Mouse (Mus musculus) myocyte (in vitro differentiated cells): ENCODE data around the gene Cdkn2aip. TPM values are rescaled to one million over a fixed set of nuclear protein-coding genes. Genes with fewer than 3 reads are reported as not detected.

Experiments used
- H3K27me3 ChIP-seq: one replicate; pipeline ENCODE4 v1.6.1; 2011; ENCODE audit not compliant: control insufficient read depth, insufficient read depth, insufficient read length
- H3K36me3 ChIP-seq: one replicate; pipeline ENCODE4 v1.6.1; 2011; ENCODE audit not compliant: control insufficient read depth, insufficient read depth
- H3K4me2 ChIP-seq: one replicate; pipeline ENCODE4 v1.6.1; 2011; ENCODE audit warnings: low read depth, control low read depth
- H3K4me3 ChIP-seq: one replicate; pipeline ENCODE4 v1.5.1; 2011; ENCODE audit warnings: mild to moderate bottlenecking, control low read depth, moderate library complexity
- H3K79me2 ChIP-seq: one replicate; pipeline ENCODE4 v1.6.1; 2011; ENCODE audit not compliant: control insufficient read depth, insufficient read depth
- H3ac ChIP-seq: one replicate; pipeline ENCODE4 v1.6.1; 2011; ENCODE audit not compliant: control insufficient read depth, insufficient read length
- CEBPB ChIP-seq: IDR thresholded peaks from 2 replicates; pipeline ENCODE4 v1.6.1; 2011; ENCODE audit warnings: mild to moderate bottlenecking, moderate library complexity; ENCODE audit not compliant: poor library complexity, insufficient read depth, severe bottlenecking
- E2F4 ChIP-seq: IDR thresholded peaks from one replicate; pipeline ENCODE4 v1.6.1; 2011; ENCODE audit warnings: mild to moderate bottlenecking, control low read depth, moderate library complexity; ENCODE audit not compliant: insufficient read depth
- MAX ChIP-seq: IDR thresholded peaks from one replicate; pipeline ENCODE4 v1.6.1; 2011; ENCODE audit warnings: low read depth, mild to moderate bottlenecking, control low read depth
- MYOD1 ChIP-seq, 3 experiments: IDR thresholded peaks; one replicate each; pipeline ENCODE4 v1.6.1; 2011; ENCODE audit warnings: control low read depth in 2 of 3, low read depth in 2 of 3, mild to moderate bottlenecking in 2 of 3, moderate library complexity in 1 of 3; ENCODE audit not compliant: insufficient read length in 2 of 3, control insufficient read depth in 1 of 3
- MYOG ChIP-seq, 3 experiments: IDR thresholded peaks; one replicate each; pipeline ENCODE4 v1.6.1; 2011; ENCODE audit warnings: control low read depth in 2 of 3, low read depth in 2 of 3, mild to moderate bottlenecking in 2 of 3; ENCODE audit not compliant: insufficient read length in 2 of 3, control insufficient read depth in 1 of 3, insufficient read depth in 1 of 3
- POLR2A ChIP-seq: IDR thresholded peaks from one replicate; pipeline ENCODE4 v1.6.1; 2011; ENCODE audit warnings: low read depth, mild to moderate bottlenecking, control low read depth, moderate library complexity; ENCODE audit not compliant: insufficient read length
- POLR2AphosphoS2 ChIP-seq: IDR thresholded peaks from one replicate; pipeline ENCODE4 v1.6.1; 2011; ENCODE audit warnings: low read depth, control low read depth; ENCODE audit not compliant: insufficient read length
- REST ChIP-seq: IDR thresholded peaks from one replicate; pipeline ENCODE4 v1.6.1; 2011; ENCODE audit warnings: mild to moderate bottlenecking, control low read depth, moderate library complexity; ENCODE audit not compliant: insufficient read depth, insufficient read length
- SRF ChIP-seq: IDR thresholded peaks from one replicate; pipeline ENCODE4 v1.6.1; 2011; ENCODE audit warnings: low read depth; ENCODE audit not compliant: control insufficient read depth, insufficient read length
- TCF12 ChIP-seq: IDR thresholded peaks from one replicate; pipeline ENCODE4 v1.6.1; 2011; ENCODE audit warnings: mild to moderate bottlenecking, control low read depth; ENCODE audit not compliant: poor library complexity, insufficient read depth, severe bottlenecking
- TCF3 ChIP-seq: IDR thresholded peaks from one replicate; pipeline ENCODE4 v1.6.1; 2011; ENCODE audit warnings: low read depth, control low read depth; ENCODE audit not compliant: insufficient read length
- USF1 ChIP-seq: IDR thresholded peaks from one replicate; pipeline ENCODE4 v1.6.1; 2011; ENCODE audit warnings: low read depth, mild to moderate bottlenecking, control low read depth, moderate library complexity
- polyA plus RNA-seq: library from polyadenylated mRNA; unstranded; fragments of >200 nt; fragmentation: generic; extraction: Trizol; gene quantifications from one replicate; pipeline ENCODE4 v1.2.1, GENCODE M21; 2012; ENCODE audit warnings: missing spikeins

Cdkn2aip gene
- polyA plus RNA-seq, 1 experiment, result 3.1 TPM

- Histone ChIP-seq H3K4me2 (peak within 1 kb of the TSS; percentile 96), H3K27me3 (no peaks in the 10 kb centered on the region), H3ac (peak within 1 kb of the TSS; percentile 93), H3K79me2 (peaks cover 52% of the 10 kb centered on the region), H3K36me3 (no peaks in the 10 kb centered on the region), H3K4me3 (peak within 1 kb of the TSS; percentile 90)
- peak; percentile 99 for TF ChIP-seq SRF
- TF ChIP-seq USF1, result no peak
- TF ChIP-seq E2F4, result peak; percentile 91
- TF ChIP-seq POLR2AphosphoS2, result peak; percentile 35
- TF ChIP-seq REST, result no peak
- TF ChIP-seq POLR2A, result peak; percentile 62
- peak in 1 of 3 experiments; percentile 1 for TF ChIP-seq MYOD1 (IDR thresholded peaks at IDR 0.05; ENCODE audit: control insufficient read depth in 1 of 3, insufficient read length in 2 of 3, low read depth in 2 of 3)
Observed at GRCm38 (mm10) chr8:47674777-47675710, 38.7 kb downstream of the Cdkn2aip start, which contains the start of gene Ing2. TSS of gene Ing2 (minus strand) at chr8:47675556.

GRCm38 (mm10) chr8:47674140-47674776 is 39.5 kb downstream of the Cdkn2aip start:
- TF ChIP-seq USF1 (no peak), MYOG (IDR thresholded peaks at IDR 0.05; ENCODE audit: control insufficient read depth in 1 of 3, insufficient read depth in 1 of 3, insufficient read length in 2 of 3, low read depth in 2 of 3) (peak in 1 of 3 experiments; percentile 22), REST (no peak), TCF3 (no peak), E2F4 (no peak), CEBPB (no peak), MYOD1 (IDR thresholded peaks at IDR 0.05; ENCODE audit: control insufficient read depth in 1 of 3, insufficient read length in 2 of 3, low read depth in 2 of 3) (peak in 1 of 3 experiments; percentile 29), TCF12 (no peak), MAX (no peak), POLR2AphosphoS2 (peak; percentile 4), POLR2A (peak; percentile 15), SRF (no peak)
- Histone ChIP-seq H3K79me2 (peaks cover 57% of the 10 kb centered on the region), H3K27me3 (no peaks in the 10 kb centered on the region), H3K4me2 (peak overlapping the region; percentile 42), H3K36me3 (no peaks in the 10 kb centered on the region), H3ac (peak overlapping the region; percentile 93), H3K4me3 (peak overlapping the region; percentile 90)

DNA sequence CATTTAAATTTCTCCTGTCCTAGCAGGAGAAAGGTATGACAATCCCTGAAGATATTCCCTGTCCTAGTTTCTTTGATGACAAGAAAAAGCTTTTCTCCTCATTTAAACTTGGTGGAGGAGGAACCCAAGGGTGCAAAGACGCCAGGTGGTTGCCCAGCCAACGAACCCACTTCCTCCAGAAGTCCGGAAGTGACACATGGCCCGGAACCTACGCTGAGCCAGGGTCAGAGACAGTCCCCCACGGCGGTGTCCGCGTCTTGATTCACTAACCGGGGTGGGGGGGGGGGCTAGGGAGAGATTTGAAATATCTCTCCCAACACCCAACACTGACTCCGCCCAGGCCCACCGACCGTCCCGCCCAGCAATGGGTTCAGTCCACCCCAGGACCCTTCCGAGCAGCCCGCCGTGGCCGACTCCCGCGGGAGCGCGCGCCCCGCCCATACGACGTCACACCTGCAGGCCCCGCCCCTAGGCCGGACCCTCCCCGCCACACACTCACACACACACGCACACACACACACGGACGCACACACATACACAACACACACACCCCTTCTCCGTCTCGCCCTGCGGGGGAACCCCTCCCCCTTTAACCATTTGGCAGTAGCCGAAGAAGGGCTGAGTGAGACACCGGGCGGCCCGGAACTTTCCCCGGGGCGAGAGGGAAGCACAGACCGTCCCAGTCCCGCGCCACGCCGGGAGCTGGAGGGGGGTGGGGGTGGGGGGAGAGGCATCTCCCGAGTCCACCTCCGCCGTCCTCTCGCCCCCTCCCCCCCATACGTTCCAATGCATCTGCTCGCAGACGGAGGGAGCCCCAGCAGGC is 40.2 kb downstream of the Cdkn2aip start:
- peaks cover 57% of the 10 kb centered on the region for H3K79me2 ChIP-seq
- H3K4me3 ChIP-seq, result peak overlapping the region; percentile 90
- TF ChIP-seq POLR2A, result peak; percentile 72
- peak; percentile 79 for TF ChIP-seq POLR2AphosphoS2
- peak; percentile 2 for TF ChIP-seq TCF3
- TF ChIP-seq SRF, result peak; percentile 46
- TF ChIP-seq MAX, result no peak
- TF ChIP-seq CEBPB, result no peak
- TF ChIP-seq USF1, result no peak
- peak in 2 of 3 experiments; percentile 20 to 65 for TF ChIP-seq MYOD1 (IDR thresholded peaks at IDR 0.05; ENCODE audit: control insufficient read depth in 1 of 3, insufficient read length in 2 of 3, low read depth in 2 of 3)
- peak in 1 of 3 experiments; percentile 11 for TF ChIP-seq MYOG (IDR thresholded peaks at IDR 0.05; ENCODE audit: control insufficient read depth in 1 of 3, insufficient read depth in 1 of 3, insufficient read length in 2 of 3, low read depth in 2 of 3)
- TF ChIP-seq TCF12, result no peak
- TF ChIP-seq E2F4, result peak; percentile 6
- TF ChIP-seq REST, result no peak
- H3K4me2 ChIP-seq, result peak overlapping the region; percentile 79
- H3K27me3 ChIP-seq, result no peaks in the 10 kb centered on the region
- peak overlapping the region; percentile 93 for H3ac ChIP-seq
- no peaks in the 10 kb centered on the region for H3K36me3 ChIP-seq

DNA sequence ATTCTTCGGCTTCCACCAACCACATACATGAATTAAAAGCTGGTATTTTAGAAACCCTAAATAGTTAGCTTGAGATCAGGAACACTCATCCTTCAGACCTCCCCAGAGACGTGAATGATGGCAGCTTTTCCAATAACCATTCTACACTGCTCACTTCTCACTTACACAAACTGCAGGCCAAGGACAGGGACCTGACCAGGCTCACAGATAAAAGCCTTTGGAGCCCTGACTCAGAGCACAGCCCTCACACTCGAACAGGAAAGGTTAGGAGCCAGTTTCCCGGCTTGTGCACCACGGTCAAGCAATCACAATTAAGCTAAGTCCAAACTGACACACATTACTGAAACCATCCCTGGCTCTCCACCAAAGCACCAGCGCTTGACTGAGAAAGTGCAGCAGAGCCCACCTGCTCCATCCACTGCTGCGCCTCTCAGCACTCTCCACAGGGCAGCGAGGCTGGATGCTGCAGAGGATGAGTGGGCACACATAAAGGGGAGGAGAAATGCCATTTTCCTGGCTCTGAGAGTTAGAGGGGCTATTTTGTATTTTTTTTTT is 49.4 kb downstream of the Cdkn2aip start:
- TF ChIP-seq CEBPB (no peak), REST (no peak), TCF3 (no peak), MAX (no peak), USF1 (no peak), MYOD1 (IDR thresholded peaks at IDR 0.05; ENCODE audit: control insufficient read depth in 1 of 3, insufficient read length in 2 of 3, low read depth in 2 of 3) (no peak), TCF12 (no peak), E2F4 (no peak), POLR2A (no peak), SRF (no peak), MYOG (IDR thresholded peaks at IDR 0.05; ENCODE audit: control insufficient read depth in 1 of 3, insufficient read depth in 1 of 3, insufficient read length in 2 of 3, low read depth in 2 of 3) (no peak), POLR2AphosphoS2 (no peak)
- no peaks in the 10 kb centered on the region for H3K79me2 ChIP-seq

More for the DNA sequence above, 49.4 kb downstream of the Cdkn2aip start:
- H3ac ChIP-seq, result no peak overlapping the region
- no peaks in the 10 kb centered on the region for H3K27me3 ChIP-seq
- H3K36me3 ChIP-seq, result peaks cover 14% of the 10 kb centered on the region
- H3K4me3 ChIP-seq, result no peak overlapping the region
- no peak overlapping the region for H3K4me2 ChIP-seq
